Mouse (Mus musculus) heart, postnatal 0 days (tissue): ENCODE data around the gene Pnpt1. TPM values are rescaled to one million over a fixed set of nuclear protein-coding genes. Genes with fewer than 3 reads are reported as not detected.

Source experiments
- ATAC-seq: fragments of 200-750 bp; cut with Nextera tagmentation; 2 replicates; pipeline ENCODE4 v1.8.0; 2017; ENCODE audit warnings: low read depth, moderate number of reproducible peaks, moderate library complexity; ENCODE audit not compliant: insufficient read depth
- DNase-seq: peaks from one replicate; pipeline ENCODE4 v3.0.0-alpha.2; 2016; ENCODE audit warnings: low spot score
- H3K27ac ChIP-seq: fragments of 300-500 bp; sonication (generic); 2 replicates; pipeline ENCODE4 v1.5.1; 2014; ENCODE audit warnings: low read depth, mild to moderate bottlenecking
- H3K27me3 ChIP-seq: fragments of 300-500 bp; sonication (generic); 2 replicates; pipeline ENCODE4 v1.6.1; 2014; ENCODE audit warnings: low read length, mixed read lengths; ENCODE audit not compliant: control insufficient read depth, insufficient read depth
- H3K36me3 ChIP-seq: fragments of 300-500 bp; sonication (generic); replicated peaks from 2 replicates; pipeline ENCODE4 v1.6.1; 2014; ENCODE audit warnings: low read length, mixed read lengths; ENCODE audit not compliant: control insufficient read depth, insufficient read depth
- H3K4me1 ChIP-seq: fragments of 300-500 bp; sonication (generic); 2 replicates; pipeline ENCODE4 v1.6.1; 2014; ENCODE audit warnings: antibody characterized with exemption; ENCODE audit not compliant: control insufficient read depth, insufficient read depth
- H3K4me2 ChIP-seq: fragments of 300-500 bp; sonication (generic); 2 replicates; pipeline ENCODE4 v1.6.1; 2014; ENCODE audit warnings: low read depth, mild to moderate bottlenecking, low read length, moderate library complexity
- H3K4me3 ChIP-seq: fragments of 300-500 bp; sonication (generic); 2 replicates; pipeline ENCODE4 v1.5.1; 2014; ENCODE audit warnings: low read depth, low read length
- H3K9ac ChIP-seq: fragments of 300-500 bp; sonication (generic); replicated peaks from 2 replicates; pipeline ENCODE4 v1.6.1; 2014; ENCODE audit warnings: low read depth, low read length, mixed read lengths
- H3K9me3 ChIP-seq: fragments of 300-500 bp; sonication (generic); replicated peaks from 2 replicates; pipeline ENCODE4 v1.6.1; 2016; ENCODE audit warnings: low read length; ENCODE audit not compliant: control insufficient read depth
- CTCF ChIP-seq: IDR thresholded peaks from 2 replicates; pipeline ENCODE4 v1.5.1; 2016; ENCODE audit warnings: antibody characterized with exemption, control low read depth, low read depth
- EP300 ChIP-seq: IDR thresholded peaks from 2 replicates; pipeline ENCODE4 v1.6.1; 2016; ENCODE audit warnings: antibody characterized with exemption, low read depth
- WGBS: fragments of 180-500 bp; shearing (Covaris S2); extraction: QIAGEN DNeasy Blood & Tissue Kit; methylation state at CpG from one replicate; pipeline ENCODE4 v1.1.7; 2014; 5-methylcytosine and 5-hydroxymethylcytosine counted together
- polyA plus RNA-seq: library from polyadenylated mRNA; unstranded; fragments of >200 nt; fragmentation: Nextera tagmentation; extraction: Ambion mirVana; gene quantifications from 2 replicates; pipeline ENCODE4 v1.2.1, GENCODE M21; 2015
- total RNA-seq: library from RNA; depleted of rRNA; stranded (reverse); fragments of >200 nt; gene quantifications from 2 replicates; pipeline ENCODE4 v1.2.3, GENCODE M21; 2014; ENCODE audit warnings: low replicate concordance; rRNA removed

Pnpt1 gene
- total RNA-seq (48.0 and 121 TPM in 2 replicates), polyA plus RNA-seq (26.6 and 26.9 TPM in 2 replicates)

DNA sequence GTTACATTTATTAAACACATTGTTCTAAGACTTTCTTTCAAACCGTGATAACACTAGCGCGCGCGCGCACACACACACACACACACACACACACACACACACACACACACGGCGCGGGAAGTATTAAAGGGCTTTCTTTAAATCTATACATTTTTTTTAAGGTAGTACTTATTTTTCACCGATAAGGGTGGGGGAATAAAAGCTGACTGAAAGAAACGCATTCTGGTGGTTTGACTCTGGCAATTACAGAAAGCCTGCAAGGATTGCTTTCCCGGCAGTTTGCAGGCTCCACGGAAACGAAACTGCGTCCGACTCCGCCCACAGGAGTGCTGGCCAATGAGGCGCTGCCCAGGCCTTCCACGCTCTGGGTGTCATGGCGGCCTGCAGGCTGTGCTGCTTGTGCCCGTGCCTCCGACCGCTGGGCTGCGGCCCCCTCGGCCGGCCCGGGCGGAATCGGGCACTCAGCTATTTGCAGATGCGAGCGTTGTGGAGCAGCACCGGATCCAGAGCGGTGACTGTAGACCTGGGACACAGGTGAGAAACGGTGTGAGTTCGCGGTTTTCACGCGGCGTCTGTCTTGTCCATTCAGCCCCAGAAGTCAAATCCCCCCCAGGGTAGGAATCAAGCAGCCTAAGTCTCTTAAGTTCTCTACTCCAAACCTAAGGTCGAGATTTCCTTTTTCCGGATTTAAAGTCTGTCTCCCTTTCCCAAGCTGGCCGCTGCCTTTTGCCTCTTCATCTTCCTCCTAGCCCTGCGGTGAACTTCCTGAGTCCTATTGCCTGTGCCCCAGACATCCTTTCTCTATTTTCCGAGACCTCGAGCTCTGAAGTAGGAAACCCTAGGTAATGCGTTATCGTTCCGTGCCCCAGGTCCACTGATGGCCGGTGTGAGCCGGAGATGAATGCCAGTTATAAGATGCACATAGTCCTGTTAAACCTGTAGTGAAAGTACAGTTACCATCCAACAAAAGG, at the start of gene Pnpt1:
Gene Pnpt1, plus strand, starts transcription at position 360 of the 971 bp plus-strand sequence.
- H3K27me3 ChIP-seq: no peaks in the 10 kb centered on the region
- peak within 1 kb of the TSS; percentile 88 for H3K4me2 ChIP-seq
- ATAC-seq: peak; percentile 100
- peak; percentile 92 for DNase-seq
- peak within 1 kb of the TSS; percentile 76 for H3K9ac ChIP-seq
- no peaks in the 10 kb centered on the region for H3K9me3 ChIP-seq
- peaks cover 4% of the 10 kb centered on the region for H3K4me1 ChIP-seq
- H3K27ac ChIP-seq: peak within 1 kb of the TSS; percentile 63; the same call in 1 of the 2 replicates
- peak within 1 kb of the TSS; percentile 96 for H3K4me3 ChIP-seq
- WGBS: 4% methylated on average over 50 of the region's 50 CpGs
- no peak for TF ChIP-seq CTCF
- TF ChIP-seq EP300: no peak
- H3K36me3 ChIP-seq: peaks cover 14% of the 10 kb centered on the region

GRCm38 (mm10) chr11:29092403-29092802, 38.1 kb upstream of the Pnpt1 start:
- no peak overlapping the region for H3K4me3 ChIP-seq
- WGBS: 71% methylated on average over 2 of the region's 2 CpGs
- 0 out of 2 replicates have a peak, but pooled peaks have one; percentile 12 for TF ChIP-seq CTCF
- no peak for TF ChIP-seq EP300
- no peaks in the 10 kb centered on the region for H3K27me3 ChIP-seq
- ATAC-seq (no peak), DNase-seq (no peak)
- no peaks in the 10 kb centered on the region for H3K4me1 ChIP-seq
- no peak overlapping the region for H3K27ac ChIP-seq
- no peaks in the 10 kb centered on the region for H3K9me3 ChIP-seq
- no peak overlapping the region for H3K9ac ChIP-seq
- H3K36me3 ChIP-seq: no peaks in the 10 kb centered on the region
- no peak overlapping the region for H3K4me2 ChIP-seq

DNA sequence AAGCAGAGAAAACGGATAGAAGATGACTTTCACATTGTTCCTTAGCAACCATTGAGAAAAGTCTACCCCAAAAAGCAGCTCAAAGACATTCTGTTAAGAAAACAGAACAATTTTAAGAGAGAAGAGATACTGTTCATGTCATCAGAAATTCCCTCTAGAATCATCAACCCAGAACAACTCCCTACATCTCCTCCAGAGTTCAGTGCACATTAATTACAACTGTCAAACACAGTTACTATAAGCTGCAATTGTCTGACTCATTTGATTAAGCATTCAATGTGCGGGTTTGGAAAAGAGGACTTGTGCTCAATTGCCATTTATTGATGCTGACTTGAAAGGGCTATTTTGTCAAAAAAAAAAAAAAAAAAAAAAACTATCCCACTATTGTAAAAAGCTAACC, 31.6 kb upstream of the Pnpt1 start:
- H3K27me3 ChIP-seq: no peaks in the 10 kb centered on the region
- no peaks in the 10 kb centered on the region for H3K9me3 ChIP-seq
- H3K36me3 ChIP-seq: no peaks in the 10 kb centered on the region
- H3K4me1 ChIP-seq: no peaks in the 10 kb centered on the region
- H3K4me2 ChIP-seq: no peak overlapping the region
- H3K9ac ChIP-seq: no peak overlapping the region
- TF ChIP-seq CTCF: no peak
- no peak for TF ChIP-seq EP300
- DNase-seq (no peak), ATAC-seq (no peak)
- H3K4me3 ChIP-seq: no peak overlapping the region
- whole genome bisulfite sequencing: 54% methylated on average over 2 of the region's 2 CpGs
- no peak overlapping the region for H3K27ac ChIP-seq

- Histone ChIP-seq H3K9ac (peak overlapping the region; percentile 76), H3K4me3 (peak overlapping the region; percentile 96), H3K9me3 (no peaks in the 10 kb centered on the region), H3K4me2 (peak overlapping the region; percentile 88), H3K27ac (no peak overlapping the region), H3K4me1 (peaks cover 4% of the 10 kb centered on the region), H3K27me3 (no peaks in the 10 kb centered on the region), H3K36me3 (peaks cover 12% of the 10 kb centered on the region)
- TF ChIP-seq CTCF (no peak), EP300 (no peak)
- WGBS: 61% methylated on average over 11 of the region's 11 CpGs
- DNase-seq (no peak), ATAC-seq (peak; percentile 35)
Observed at GRCm38 (mm10) chr11:29129862-29130384, 621 bp upstream of the Pnpt1 start.

- Histone ChIP-seq H3K4me1 (no peaks in the 10 kb centered on the region), H3K27ac (no peak overlapping the region), H3K9ac (no peak overlapping the region), H3K9me3 (no peaks in the 10 kb centered on the region), H3K27me3 (no peaks in the 10 kb centered on the region), H3K4me2 (no peak overlapping the region), H3K36me3 (peaks cover 45% of the 10 kb centered on the region), H3K4me3 (no peak overlapping the region)
- 75% methylated on average over 1 of the region's 1 CpGs for WGBS
- ATAC-seq: no peak
- no peak for DNase-seq
- no peak for TF ChIP-seq CTCF
- TF ChIP-seq EP300: no peak
Observed at GRCm38 (mm10) chr11:29140671-29141070, 10.1 kb downstream of the Pnpt1 start.
